Mouse (Mus musculus) kidney, adult 8-10 months (tissue): Measurements from ENCODE around the gene Ap3b1.

Experiments
- DNase-seq, 2 experiments: peaks; one replicate each; pipeline ENCODE4 v3.0.0; 2022

Ap3b1 gene

GRCm38 (mm10) chr13:94375526-94376390, 17.0 kb downstream of the Ap3b1 start:
- DNase-seq = no peak

GRCm38 (mm10) chr13:94379006-94379405, 20.2 kb downstream of the Ap3b1 start:
- DNase-seq = peak in 1 of 2 experiments; percentile 17

GRCm38 (mm10) chr13:94381427-94381826, 22.7 kb downstream of the Ap3b1 start:
- no peak for DNase-seq

- no peak for DNase-seq
Measured at GRCm38 (mm10) chr13:94381829-94382675, 23.3 kb downstream of the Ap3b1 start.

GRCm38 (mm10) chr13:94384931-94385570, 26.3 kb downstream of the Ap3b1 start:
- DNase-seq = no peak

GRCm38 (mm10) chr13:94388566-94388965, 29.8 kb downstream of the Ap3b1 start:
- DNase-seq = no peak

- no peak for DNase-seq
Measured at GRCm38 (mm10) chr13:94389541-94389940, 30.8 kb downstream of the Ap3b1 start.

- no peak for DNase-seq
Measured at GRCm38 (mm10) chr13:94392282-94392681, 33.5 kb downstream of the Ap3b1 start.

GRCm38 (mm10) chr13:94394486-94394885, 35.7 kb downstream of the Ap3b1 start:
- no peak for DNase-seq

- DNase-seq = no peak
Measured at GRCm38 (mm10) chr13:94395763-94396162, 37.0 kb downstream of the Ap3b1 start.

GRCm38 (mm10) chr13:94396392-94396920, 37.7 kb downstream of the Ap3b1 start:
- DNase-seq = no peak

GRCm38 (mm10) chr13:94398568-94399374, 40.0 kb downstream of the Ap3b1 start:
- no peak for DNase-seq

GRCm38 (mm10) chr13:94400465-94400864, 41.7 kb downstream of the Ap3b1 start:
- no peak for DNase-seq

GRCm38 (mm10) chr13:94423600-94423999, 64.8 kb downstream of the Ap3b1 start:
- DNase-seq = no peak

GRCm38 (mm10) chr13:94429567-94429966, 70.8 kb downstream of the Ap3b1 start:
- DNase-seq = no peak

- DNase-seq = peak in 1 of 2 experiments; percentile 6
Measured at GRCm38 (mm10) chr13:94439386-94439785, 80.6 kb downstream of the Ap3b1 start.

- peak in 1 of 2 experiments; percentile 4 for DNase-seq
Measured at GRCm38 (mm10) chr13:94441199-94441598, 82.4 kb downstream of the Ap3b1 start.

- no peak for DNase-seq
Measured at GRCm38 (mm10) chr13:94443411-94443810, 84.7 kb downstream of the Ap3b1 start.

GRCm38 (mm10) chr13:94445103-94445502, 86.3 kb downstream of the Ap3b1 start:
- DNase-seq = no peak

GRCm38 (mm10) chr13:94447003-94447402, 88.2 kb downstream of the Ap3b1 start:
- DNase-seq = no peak

GRCm38 (mm10) chr13:94449593-94449992, 90.8 kb downstream of the Ap3b1 start:
- DNase-seq = no peak

GRCm38 (mm10) chr13:94451229-94451628, 92.5 kb downstream of the Ap3b1 start:
- DNase-seq = peak in 1 of 2 experiments; percentile 5
